Mouse (Mus musculus): ENCODE results near the gene Ptpn21. TPM values are rescaled to one million over a fixed set of nuclear protein-coding genes. Genes with fewer than 3 reads are reported as not detected.
A peak's percentile ranks its signal among the peaks of the same experiment; 100 is the strongest.

Gene Ptpn21
- total RNA-seq, 1 experiment: 10.4 TPM

DNA sequence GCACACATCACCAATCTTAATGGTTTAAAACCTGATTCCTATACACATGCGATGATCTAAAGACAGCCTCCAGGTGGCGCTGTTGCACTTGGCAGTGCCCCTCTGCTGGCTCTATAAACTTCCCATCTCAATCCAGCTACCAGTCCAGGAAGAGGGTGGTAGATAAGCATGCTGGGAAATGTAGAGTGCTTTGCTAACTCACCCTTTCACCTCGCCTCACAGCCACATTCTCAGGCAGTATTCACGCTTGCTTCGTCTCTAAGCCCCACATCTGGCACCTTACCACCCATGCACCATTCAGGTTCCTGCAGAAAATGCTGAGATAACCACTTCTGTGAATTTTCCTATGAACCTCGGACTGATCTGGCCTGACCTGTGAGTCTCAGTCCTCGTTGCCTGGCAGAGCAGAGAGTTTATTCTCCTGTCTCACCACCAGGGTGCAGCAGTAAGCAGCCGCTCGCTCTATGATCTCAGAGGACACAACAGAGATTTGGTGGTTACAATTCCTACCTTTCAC lies 62.5 kb downstream of the Ptpn21 start:
- Histone ChIP-seq H3K36me3 (ENCODE audit: control insufficient read depth, insufficient read depth, low read length, poor library complexity, severe bottlenecking) (peaks cover 4% of the 10 kb centered on the region; the same call in 1 of the 2 replicates), H3K4me3 (ENCODE audit: insufficient read depth in 1 of 2, low read depth in 1 of 2, low read length in 2 of 2, poor library complexity in 1 of 2, severe bottlenecking in 1 of 2) (peak overlapping the region; percentile 55 to 67), H3K9ac (ENCODE audit: insufficient read depth, low read depth, low read length, poor library complexity, severe bottlenecking) (peak overlapping the region; percentile 73), H3K27ac (ENCODE audit: insufficient read depth, low read depth, low read length, poor library complexity, severe bottlenecking) (no peak overlapping the region), H3K4me1 (ENCODE audit: control insufficient read depth in 2 of 2, insufficient read depth in 2 of 2, low read length in 2 of 2, poor library complexity in 1 of 2) (0 out of 4 replicates have a peak, but pooled peaks cover 0 to 2% of the 10 kb centered on the region in 2 experiments), H3K9me3 (ENCODE audit: control insufficient read depth, insufficient read depth, low read depth, low read length) (no peaks in the 10 kb centered on the region)
- TF ChIP-seq HCFC1 (IDR thresholded peaks at IDR 0.05; ENCODE audit: borderline replicate concordance, insufficient read depth, low read length) (0 out of 2 replicates have a peak, but pooled peaks have one; percentile 30), ZNF384 (IDR thresholded peaks at IDR 0.05; ENCODE audit: low read depth, low read length) (no peak), MAFK (IDR thresholded peaks at IDR 0.05; ENCODE audit: insufficient read depth, low read depth, low read length) (peak; percentile 55), CHD2 (IDR thresholded peaks at IDR 0.05; ENCODE audit: low read depth, low read length) (no peak), ZC3H11A (IDR thresholded peaks at IDR 0.05; ENCODE audit: borderline replicate concordance, low read depth, low read length) (peak; percentile 48; the same call in 1 of the 2 replicates)
- in situ Hi-C loops (cut with MboI; ENCODE audit: low sequenced_read_pairs in 2 of 2, unreplicated experiment in 2 of 2): no loop called here
- peak; percentile 81 for DNase-seq (ENCODE audit: low read depth, low spot score)

DNA sequence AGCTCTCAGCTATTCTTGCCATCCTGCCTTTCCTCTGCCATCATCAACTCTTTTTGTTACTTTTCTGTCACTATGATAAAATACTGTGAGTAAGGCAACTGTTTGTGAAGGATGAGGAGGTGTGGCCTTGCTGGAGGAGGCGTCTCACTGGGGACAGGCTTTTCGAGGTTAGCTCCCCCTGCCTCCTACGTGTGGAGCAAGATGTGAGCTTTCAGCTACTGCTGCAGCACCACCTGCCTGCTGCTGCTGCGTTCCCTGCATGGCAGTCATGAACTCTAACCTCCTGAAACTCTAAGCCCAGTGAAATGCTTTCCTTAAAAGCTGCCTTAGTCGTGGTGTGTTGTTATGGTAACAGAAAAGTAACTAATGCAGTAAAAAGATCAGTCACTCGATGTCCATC lies 63.3 kb downstream of the Ptpn21 start:
- in situ Hi-C loops (cut with MboI; ENCODE audit: low sequenced_read_pairs in 2 of 2, unreplicated experiment in 2 of 2): no loop called here
- Histone ChIP-seq H3K4me3 (ENCODE audit: insufficient read depth in 1 of 2, low read depth in 1 of 2, low read length in 2 of 2, poor library complexity in 1 of 2, severe bottlenecking in 1 of 2) (no peak overlapping the region), H3K9ac (ENCODE audit: insufficient read depth, low read depth, low read length, poor library complexity, severe bottlenecking) (no peak overlapping the region), H3K4me1 (ENCODE audit: control insufficient read depth in 2 of 2, insufficient read depth in 2 of 2, low read length in 2 of 2, poor library complexity in 1 of 2) (0 out of 4 replicates have a peak, but pooled peaks cover 0 to 2% of the 10 kb centered on the region in 2 experiments), H3K9me3 (ENCODE audit: control insufficient read depth, insufficient read depth, low read depth, low read length) (no peaks in the 10 kb centered on the region), H3K36me3 (ENCODE audit: control insufficient read depth, insufficient read depth, low read length, poor library complexity, severe bottlenecking) (peaks cover 4% of the 10 kb centered on the region; the same call in 1 of the 2 replicates), H3K27ac (ENCODE audit: insufficient read depth, low read depth, low read length, poor library complexity, severe bottlenecking) (no peak overlapping the region)
- DNase-seq (ENCODE audit: low read depth, low spot score): no peak
- TF ChIP-seq HCFC1 (IDR thresholded peaks at IDR 0.05; ENCODE audit: borderline replicate concordance, insufficient read depth, low read length) (no peak), ZC3H11A (IDR thresholded peaks at IDR 0.05; ENCODE audit: borderline replicate concordance, low read depth, low read length) (no peak), CHD2 (IDR thresholded peaks at IDR 0.05; ENCODE audit: low read depth, low read length) (no peak), MAFK (IDR thresholded peaks at IDR 0.05; ENCODE audit: insufficient read depth, low read depth, low read length) (no peak)

DNA sequence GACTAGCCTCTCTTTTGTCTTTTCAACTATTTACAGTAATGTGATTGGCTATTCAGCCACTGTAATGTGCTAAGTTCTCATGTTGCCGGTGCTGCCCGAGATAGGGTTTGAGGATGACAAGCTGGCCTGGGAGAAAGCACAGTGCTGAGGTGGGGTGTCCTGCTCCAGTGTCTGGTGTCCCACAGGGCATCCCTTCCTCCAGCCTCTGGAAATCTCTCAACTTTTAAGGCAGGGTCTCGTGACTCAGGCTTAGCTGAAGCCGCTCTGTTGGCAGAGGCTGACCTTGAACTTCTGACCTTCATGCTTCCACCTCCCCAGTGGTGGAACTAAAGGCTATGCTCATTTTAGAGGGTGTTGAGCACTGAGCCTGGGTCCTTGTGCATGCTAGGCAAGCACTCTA lies 66.8 kb downstream of the Ptpn21 start:
- in situ Hi-C loops (cut with MboI; ENCODE audit: low sequenced_read_pairs in 2 of 2, unreplicated experiment in 2 of 2): no loop called here
- no peaks in the 10 kb centered on the region for H3K4me1 ChIP-seq (ENCODE audit: control insufficient read depth in 2 of 2, insufficient read depth in 2 of 2, low read length in 2 of 2, poor library complexity in 1 of 2)
- H3K27ac ChIP-seq (ENCODE audit: insufficient read depth, low read depth, low read length, poor library complexity, severe bottlenecking): no peak overlapping the region
- no peaks in the 10 kb centered on the region for H3K36me3 ChIP-seq (ENCODE audit: control insufficient read depth, insufficient read depth, low read length, poor library complexity, severe bottlenecking)
- H3K4me3 ChIP-seq (ENCODE audit: insufficient read depth in 1 of 2, low read depth in 1 of 2, low read length in 2 of 2, poor library complexity in 1 of 2, severe bottlenecking in 1 of 2): no peak overlapping the region
- no peak for DNase-seq (ENCODE audit: low read depth, low spot score)
- H3K9ac ChIP-seq (ENCODE audit: insufficient read depth, low read depth, low read length, poor library complexity, severe bottlenecking): no peak overlapping the region
- H3K9me3 ChIP-seq (ENCODE audit: control insufficient read depth, insufficient read depth, low read depth, low read length): no peaks in the 10 kb centered on the region
- TF ChIP-seq HCFC1 (IDR thresholded peaks at IDR 0.05; ENCODE audit: borderline replicate concordance, insufficient read depth, low read length) (no peak), CHD2 (IDR thresholded peaks at IDR 0.05; ENCODE audit: low read depth, low read length) (no peak), ZC3H11A (IDR thresholded peaks at IDR 0.05; ENCODE audit: borderline replicate concordance, low read depth, low read length) (no peak), MAFK (IDR thresholded peaks at IDR 0.05; ENCODE audit: insufficient read depth, low read depth, low read length) (no peak), ZNF384 (IDR thresholded peaks at IDR 0.05; ENCODE audit: low read depth, low read length) (no peak)

DNA sequence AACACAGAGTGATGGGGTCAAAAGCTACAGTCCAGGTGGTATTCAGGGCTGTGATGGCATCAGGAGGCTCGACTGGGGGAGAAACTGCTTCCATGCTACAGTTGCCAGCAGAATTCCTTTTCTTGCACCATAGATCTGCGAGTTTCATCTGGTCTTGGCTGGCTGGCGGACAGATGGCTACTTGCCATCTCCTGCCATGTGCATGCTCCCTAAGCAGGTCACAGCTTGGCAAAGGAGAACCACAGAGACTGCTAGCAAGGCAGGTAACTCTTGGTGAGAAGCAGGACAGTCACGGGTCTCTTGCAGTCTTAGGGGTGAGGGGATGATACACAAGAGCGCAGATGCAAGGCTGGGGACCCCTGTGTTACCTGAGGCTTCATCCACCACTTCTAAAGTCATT lies 67.3 kb downstream of the Ptpn21 start:
- DNase-seq (ENCODE audit: low read depth, low spot score): no peak
- Histone ChIP-seq H3K4me3 (ENCODE audit: insufficient read depth in 1 of 2, low read depth in 1 of 2, low read length in 2 of 2, poor library complexity in 1 of 2, severe bottlenecking in 1 of 2) (no peak overlapping the region), H3K4me1 (ENCODE audit: control insufficient read depth in 2 of 2, insufficient read depth in 2 of 2, low read length in 2 of 2, poor library complexity in 1 of 2) (no peaks in the 10 kb centered on the region), H3K36me3 (ENCODE audit: control insufficient read depth, insufficient read depth, low read length, poor library complexity, severe bottlenecking) (no peaks in the 10 kb centered on the region), H3K9ac (ENCODE audit: insufficient read depth, low read depth, low read length, poor library complexity, severe bottlenecking) (no peak overlapping the region), H3K9me3 (ENCODE audit: control insufficient read depth, insufficient read depth, low read depth, low read length) (no peaks in the 10 kb centered on the region), H3K27ac (ENCODE audit: insufficient read depth, low read depth, low read length, poor library complexity, severe bottlenecking) (no peak overlapping the region)
- TF ChIP-seq MAFK (IDR thresholded peaks at IDR 0.05; ENCODE audit: insufficient read depth, low read depth, low read length) (no peak), ZNF384 (IDR thresholded peaks at IDR 0.05; ENCODE audit: low read depth, low read length) (no peak), CHD2 (IDR thresholded peaks at IDR 0.05; ENCODE audit: low read depth, low read length) (no peak), ZC3H11A (IDR thresholded peaks at IDR 0.05; ENCODE audit: borderline replicate concordance, low read depth, low read length) (no peak), HCFC1 (IDR thresholded peaks at IDR 0.05; ENCODE audit: borderline replicate concordance, insufficient read depth, low read length) (no peak)
- in situ Hi-C loops (cut with MboI; ENCODE audit: low sequenced_read_pairs in 2 of 2, unreplicated experiment in 2 of 2): no loop called here
